Mouse (Mus musculus) frontal cortex, postnatal 25 days (tissue): Measurements from ENCODE around the gene Ube2b.

Source experiments
- DNase-seq, 2 experiments: peaks; one replicate each; pipeline ENCODE4 v3.0.0; 2022; ENCODE audit warnings: low spot score in 2 of 2

The Ube2b gene

DNA sequence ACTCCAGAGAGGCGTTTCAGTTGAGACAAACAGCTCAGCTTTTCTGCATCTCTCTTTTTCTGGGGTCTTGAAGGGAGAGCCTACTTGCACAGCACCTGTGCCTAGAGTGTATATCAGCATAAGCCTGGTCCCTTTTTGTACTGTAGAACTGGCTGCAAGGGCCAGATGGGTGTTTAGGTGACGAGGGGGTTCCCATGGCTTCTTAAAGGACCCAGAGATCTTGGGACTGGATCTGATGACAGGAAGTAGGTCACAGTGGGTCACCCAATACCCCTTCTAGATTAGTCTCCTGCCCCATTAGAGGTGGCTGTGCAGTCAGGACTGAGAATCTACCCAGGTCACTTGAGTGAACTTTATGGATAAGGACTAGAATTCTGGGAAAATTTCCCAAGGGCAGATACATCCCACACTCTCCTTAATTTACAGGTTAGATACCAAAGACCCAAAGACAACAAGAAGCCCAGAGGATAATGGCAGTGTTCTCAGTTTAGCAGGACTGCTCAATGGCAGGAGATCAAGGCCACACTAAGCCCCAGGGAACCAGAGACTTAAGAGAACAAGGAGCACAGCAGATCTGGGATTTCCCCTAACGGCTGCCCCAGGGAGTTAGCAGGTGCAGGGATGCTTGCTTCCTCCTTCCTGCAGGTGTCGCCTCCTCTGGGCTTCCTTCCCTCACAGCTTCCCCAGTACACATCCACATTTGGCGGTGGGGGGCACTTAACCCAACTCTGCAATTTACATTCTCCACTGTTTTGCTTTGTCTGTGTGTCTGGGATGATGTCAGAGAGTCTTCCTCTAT lies 64.7 kb downstream of the Ube2b start:
- DNase-seq, result no peak
